Mouse (Mus musculus) lung, adult 18-20 months (tissue): Measurements from ENCODE around the gene Anp32a.

ENCODE experiments used
- DNase-seq, 2 experiments: peaks; one replicate each; pipeline ENCODE4 v3.0.0; 2022; ENCODE audit warnings: mixed read lengths in 2 of 2

The Anp32a gene

GRCm38 (mm10) chr9:62341123-62341486 is at the start of gene Anp32a:
Gene Anp32a, plus strand, starts transcription at chr9:62341293.
- DNase-seq: peak; percentile 98 to 99

GRCm38 (mm10) chr9:62295006-62295698 is 45.9 kb upstream of the Anp32a start:
- DNase-seq: peak; percentile 64 to 77

GRCm38 (mm10) chr9:62296891-62297290 is 44.2 kb upstream of the Anp32a start:
- no peak for DNase-seq

- peak; percentile 4 to 13 for DNase-seq
Measured at GRCm38 (mm10) chr9:62315556-62315955, 25.5 kb upstream of the Anp32a start.

- DNase-seq: no peak
Measured at GRCm38 (mm10) chr9:62318729-62319128, 22.4 kb upstream of the Anp32a start.

GRCm38 (mm10) chr9:62323816-62324215 is 17.3 kb upstream of the Anp32a start:
- no peak for DNase-seq

- no peak for DNase-seq
Measured at GRCm38 (mm10) chr9:62325965-62326364, 15.1 kb upstream of the Anp32a start.

GRCm38 (mm10) chr9:62334298-62334825 is 6.7 kb upstream of the Anp32a start:
- DNase-seq: no peak

GRCm38 (mm10) chr9:62335396-62335795 is 5.7 kb upstream of the Anp32a start:
- DNase-seq: no peak

GRCm38 (mm10) chr9:62337924-62338635 is 3.0 kb upstream of the Anp32a start:
- no peak for DNase-seq

- DNase-seq: no peak
Measured at GRCm38 (mm10) chr9:62338636-62339191, 2.4 kb upstream of the Anp32a start.

- DNase-seq: no peak
Measured at GRCm38 (mm10) chr9:62340301-62341122, 581 bp upstream of the Anp32a start.

- DNase-seq: no peak
Measured at GRCm38 (mm10) chr9:62341701-62342440, 778 bp downstream of the Anp32a start.

GRCm38 (mm10) chr9:62342441-62343191 is 1.5 kb downstream of the Anp32a start:
- peak; percentile 68 to 71 for DNase-seq

GRCm38 (mm10) chr9:62343192-62343903 is 2.3 kb downstream of the Anp32a start:
- DNase-seq: peak; percentile 86 to 89

- DNase-seq: peak; percentile 64 to 68
Measured at GRCm38 (mm10) chr9:62343904-62344491, 2.9 kb downstream of the Anp32a start.

GRCm38 (mm10) chr9:62344545-62344944 is 3.5 kb downstream of the Anp32a start:
- peak; percentile 81 to 83 for DNase-seq

GRCm38 (mm10) chr9:62345081-62345481 is 4.0 kb downstream of the Anp32a start:
- no peak for DNase-seq

GRCm38 (mm10) chr9:62345633-62346387 is 4.7 kb downstream of the Anp32a start:
- DNase-seq: no peak

- DNase-seq: no peak
Measured at GRCm38 (mm10) chr9:62346388-62346679, 5.2 kb downstream of the Anp32a start.
